Mouse (Mus musculus) 3134 (cell line): ENCODE measurements around the gene Grn.

Source experiments
- DNase-seq: peaks from one replicate; pipeline ENCODE4 v3.0.0-alpha.2; 2011; ENCODE audit warnings: low spot score; ENCODE audit not compliant: insufficient read length; ENCODE audit errors: extremely low read depth

The Grn gene

DNA sequence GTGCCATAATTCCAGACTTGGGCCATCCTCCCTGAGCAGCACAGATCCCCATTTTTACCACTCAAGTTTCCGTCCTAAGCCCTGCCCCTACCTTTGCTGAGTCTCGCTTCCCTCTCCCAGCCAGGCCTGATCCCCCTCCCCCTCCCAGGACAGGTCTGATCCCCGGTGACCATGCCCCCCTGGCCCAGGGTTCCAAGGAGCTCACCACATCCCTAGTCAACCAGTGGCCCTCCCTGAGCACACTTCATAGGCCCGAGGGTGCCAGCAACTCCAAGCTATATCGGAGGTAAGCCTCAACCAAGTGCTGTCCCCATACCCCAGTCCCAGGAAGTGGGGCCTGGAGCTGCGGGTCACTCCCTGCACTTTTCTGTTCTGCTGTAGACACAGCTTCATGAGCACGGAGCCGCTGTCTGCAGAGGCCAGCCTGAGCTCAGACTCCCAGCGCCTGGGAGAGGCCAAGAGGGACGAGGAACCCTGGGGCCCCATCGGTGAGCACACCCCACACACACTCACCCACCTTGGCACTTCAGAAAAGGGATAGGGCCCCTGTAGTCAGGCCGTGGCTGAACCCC is 29.5 kb upstream of the Grn start:
- no peak for DNase-seq

DNA sequence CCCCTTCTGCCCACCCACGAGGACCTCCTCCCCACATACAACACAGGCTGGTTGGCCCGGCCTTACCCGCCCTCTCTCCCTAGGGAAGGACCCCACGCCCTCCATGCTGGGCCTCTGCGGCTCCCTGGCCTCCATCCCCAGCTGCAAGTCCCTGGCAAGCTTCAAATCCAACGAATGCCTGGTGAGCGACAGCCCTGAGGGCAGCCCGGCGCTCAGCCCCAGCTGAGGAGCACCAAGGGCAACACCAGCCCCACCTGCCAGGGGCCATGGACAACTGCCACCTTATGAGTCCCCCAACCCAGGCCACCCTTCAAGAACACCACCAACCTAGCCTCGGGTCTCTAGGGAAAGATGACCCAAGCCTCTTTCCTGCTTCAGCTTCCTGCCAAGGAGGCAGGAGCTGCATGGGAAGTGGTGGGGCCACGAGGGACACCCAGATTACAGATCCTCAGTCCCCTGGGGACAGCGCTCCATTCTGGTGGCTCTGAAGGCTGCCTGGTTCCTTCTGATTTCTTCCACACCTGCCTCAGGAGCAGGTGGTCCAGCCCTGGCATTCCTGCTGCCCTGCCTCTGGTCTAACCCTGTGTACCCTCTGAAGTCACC is 28.1 kb upstream of the Grn start:
- peak; percentile 21 for DNase-seq

DNA sequence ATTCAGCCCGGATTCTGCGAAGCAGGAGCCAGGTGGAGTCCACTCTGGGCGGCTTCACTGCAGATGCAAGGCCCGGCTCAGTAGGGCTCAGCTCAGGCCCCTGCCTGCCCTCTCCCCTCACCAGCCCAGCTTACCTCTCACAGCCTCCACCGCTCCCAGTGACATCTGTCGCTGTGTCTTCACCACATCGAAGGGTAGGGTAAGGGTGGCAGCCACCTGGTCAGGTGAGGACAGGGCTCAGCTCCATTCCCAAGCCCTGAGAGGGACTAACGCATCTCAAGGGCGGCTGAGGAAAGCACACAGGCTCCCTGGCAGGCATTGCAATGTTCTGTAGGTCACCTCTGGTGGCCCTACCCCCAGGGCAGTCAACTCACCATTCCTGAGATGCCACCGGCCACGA is 26.5 kb upstream of the Grn start:
- DNase-seq: no peak

DNA sequence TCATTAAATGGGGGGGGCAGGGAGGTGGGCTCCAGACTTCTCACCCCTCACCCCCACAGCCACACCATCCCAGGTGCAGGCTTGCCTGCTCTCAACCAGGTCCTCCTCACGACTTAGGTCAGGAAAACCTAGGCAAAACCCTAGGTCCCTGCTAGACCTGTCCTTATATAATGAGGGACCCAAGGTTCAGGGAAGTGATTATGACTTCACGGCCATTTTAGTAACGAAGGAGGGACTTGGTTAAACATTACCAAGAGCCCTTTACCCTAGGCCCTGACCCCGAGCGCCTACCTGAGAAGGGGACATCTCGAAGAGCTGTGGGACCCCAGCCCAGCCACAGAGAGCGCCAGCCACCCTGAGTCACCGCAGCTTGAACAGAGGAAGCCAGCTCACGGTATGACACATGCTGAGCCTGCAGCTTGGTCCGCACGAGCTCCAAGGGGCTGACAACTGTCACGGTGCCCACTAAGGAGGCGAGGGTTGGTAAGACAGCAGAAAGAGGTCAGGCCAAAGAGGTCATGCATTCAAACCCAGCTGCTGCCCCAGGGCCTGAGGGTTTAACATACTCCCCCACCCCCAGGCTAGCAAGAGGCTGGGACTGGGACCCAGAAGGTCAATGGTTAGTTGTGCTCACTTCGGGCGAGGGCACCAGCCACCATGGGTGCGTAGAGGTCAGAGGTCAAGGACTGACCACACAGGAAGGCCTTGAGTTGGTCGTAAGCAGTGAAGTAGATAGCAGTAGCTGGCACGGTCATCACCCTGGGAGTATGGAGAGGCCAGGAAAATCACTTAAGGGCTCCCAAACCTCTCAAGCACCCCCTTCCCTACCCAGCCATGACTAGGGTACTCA is 25.7 kb upstream of the Grn start:
- no peak for DNase-seq

DNA sequence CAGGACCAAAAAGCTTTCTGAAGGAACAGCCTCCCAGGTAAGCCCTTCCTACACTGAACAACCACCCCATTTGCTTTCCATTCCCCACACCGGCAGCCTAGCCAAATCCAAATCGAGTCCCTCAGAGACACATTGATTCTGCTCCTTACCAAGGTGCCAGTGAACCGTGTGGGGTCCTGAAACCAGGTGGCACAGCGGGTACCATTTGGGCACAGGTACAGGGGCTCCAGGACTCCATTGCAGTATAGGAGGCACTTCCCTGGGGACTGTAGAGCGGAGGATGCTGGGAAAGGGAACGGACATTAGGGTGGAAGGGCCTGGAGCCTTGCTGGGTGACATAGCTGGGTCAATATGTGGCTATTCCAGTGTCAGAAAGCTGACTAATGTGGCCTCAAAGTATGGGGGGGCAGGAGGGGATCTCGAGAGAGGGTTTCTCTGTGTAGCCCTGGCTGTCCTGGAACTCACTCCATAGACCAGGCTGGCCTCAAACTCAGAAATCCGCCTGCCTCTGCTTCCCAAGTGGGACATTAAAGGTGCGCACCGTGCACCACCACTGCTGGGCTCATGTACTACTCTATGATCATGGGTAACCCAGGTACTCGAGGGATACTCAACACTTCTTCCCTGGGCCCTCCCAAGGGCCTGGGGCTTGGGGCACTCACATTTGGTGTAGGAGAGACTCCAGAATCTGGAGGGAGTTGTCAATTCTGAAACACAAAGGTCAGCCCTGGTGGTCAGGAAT is 24.4 kb upstream of the Grn start:
- DNase-seq: no peak

DNA sequence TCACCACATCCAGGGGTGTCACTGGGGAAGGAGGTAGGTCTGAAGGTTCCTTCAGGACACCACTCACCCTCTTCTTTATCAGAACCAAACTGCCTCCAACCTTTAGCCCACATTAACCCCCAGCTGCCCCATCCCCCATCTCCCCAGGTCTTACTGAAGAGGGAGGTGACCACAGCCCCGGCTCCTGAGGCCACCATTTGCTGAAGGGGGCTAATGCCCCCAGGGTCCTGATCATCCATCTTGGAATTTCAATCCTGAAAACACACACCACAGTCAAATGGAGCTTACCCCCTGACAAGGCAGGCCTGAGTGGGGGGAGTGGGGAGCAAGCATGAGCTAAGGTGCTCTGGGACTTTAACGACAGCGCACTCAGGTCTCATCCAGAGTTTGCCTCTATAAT is 23.7 kb upstream of the Grn start:
- no peak for DNase-seq

DNA sequence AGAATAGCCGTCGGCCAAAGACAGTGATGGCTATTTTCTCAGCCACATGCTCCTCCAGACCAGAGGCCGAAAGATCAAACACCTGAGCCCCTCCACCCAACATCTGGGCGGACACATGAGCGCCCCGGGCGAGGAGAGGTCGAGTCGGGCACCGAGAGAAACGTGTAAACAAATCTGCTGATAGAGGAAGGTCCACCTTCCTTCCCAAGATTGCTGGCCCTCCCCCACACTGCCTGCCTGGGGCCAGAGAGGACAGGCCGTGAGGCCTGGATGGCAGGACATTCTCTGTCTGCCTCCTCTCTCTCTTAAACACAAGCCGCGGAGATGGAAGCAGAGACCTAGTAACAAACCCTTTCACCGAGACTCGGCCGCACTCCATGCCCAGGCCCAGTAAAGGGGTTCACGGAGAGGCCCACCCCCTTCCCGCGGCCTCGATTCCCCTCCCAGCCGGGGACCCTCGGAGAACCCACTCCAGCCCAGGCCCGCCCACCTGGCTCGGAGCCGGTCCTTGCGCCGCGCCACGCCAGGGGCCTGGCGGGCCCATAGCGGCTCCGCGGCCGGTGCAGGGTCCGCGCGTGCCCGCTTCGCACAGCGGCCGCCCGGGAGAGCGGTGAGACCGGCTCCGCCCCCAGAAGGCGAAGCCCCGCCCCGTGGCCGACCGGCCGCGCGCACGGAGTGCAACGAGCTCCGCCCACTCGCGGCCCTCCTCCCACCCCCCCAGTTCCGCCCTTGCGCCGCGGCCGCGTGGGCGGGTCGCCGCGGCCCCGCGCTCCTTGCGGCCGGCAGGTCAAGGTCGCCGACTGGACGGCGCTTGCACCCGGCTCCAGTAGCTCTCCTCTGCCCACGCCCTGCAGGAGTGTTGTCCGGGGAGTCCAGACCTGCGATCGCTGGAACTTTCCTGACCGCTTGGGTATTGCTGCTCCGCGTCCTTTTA is 22.9 kb upstream of the Grn start:
- DNase-seq: peak; percentile 95

DNA sequence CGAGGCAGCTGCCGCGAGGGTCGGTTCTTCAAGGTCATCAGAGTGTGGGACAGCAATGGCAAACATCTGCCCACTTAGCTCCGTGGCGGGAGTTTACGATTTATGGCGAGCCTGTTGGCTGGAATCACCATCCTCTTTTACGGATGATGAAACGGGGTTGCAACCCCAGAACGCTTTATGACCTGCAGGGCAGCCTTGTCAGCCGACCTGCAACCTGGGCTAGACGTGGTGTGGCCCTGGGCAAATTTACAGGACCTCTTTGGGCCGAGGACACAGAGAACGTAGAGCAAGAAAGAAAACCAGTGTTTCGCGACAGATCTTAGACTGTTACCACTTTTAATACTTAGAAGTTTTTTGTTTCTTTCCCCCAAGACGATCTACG is 22.3 kb upstream of the Grn start, which contains the start of gene Slc25a39:
Slc25a39 (minus strand) TSS at position 113 of the 382 bp plus-strand sequence.
- no peak for DNase-seq

DNA sequence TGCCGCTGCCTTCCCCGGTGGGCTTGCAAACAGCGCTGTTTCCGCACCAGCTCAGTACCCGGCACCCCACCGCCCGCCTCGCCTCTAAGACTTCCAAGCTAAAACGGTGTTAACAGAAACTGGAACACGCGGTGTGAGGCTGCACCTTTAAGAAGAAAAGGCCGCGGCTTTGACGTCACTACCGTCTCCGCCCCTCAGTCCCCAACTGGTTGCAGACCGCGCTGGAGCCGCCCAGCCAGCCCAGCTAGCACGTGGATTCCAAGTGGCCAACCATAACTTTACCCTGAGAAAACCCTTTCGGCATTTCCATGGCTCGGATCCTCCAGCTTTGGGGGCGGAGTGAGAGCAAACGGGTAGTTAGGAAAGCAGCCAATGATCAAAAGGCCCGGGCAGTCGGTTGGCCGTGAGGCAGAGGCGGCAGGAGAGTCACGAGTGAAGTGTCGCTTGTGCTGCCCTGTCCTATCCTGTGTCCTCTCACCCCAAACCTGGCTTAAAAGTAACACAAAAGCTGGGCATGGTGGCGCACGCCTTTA is 21.7 kb upstream of the Grn start:
- DNase-seq: peak; percentile 98

DNA sequence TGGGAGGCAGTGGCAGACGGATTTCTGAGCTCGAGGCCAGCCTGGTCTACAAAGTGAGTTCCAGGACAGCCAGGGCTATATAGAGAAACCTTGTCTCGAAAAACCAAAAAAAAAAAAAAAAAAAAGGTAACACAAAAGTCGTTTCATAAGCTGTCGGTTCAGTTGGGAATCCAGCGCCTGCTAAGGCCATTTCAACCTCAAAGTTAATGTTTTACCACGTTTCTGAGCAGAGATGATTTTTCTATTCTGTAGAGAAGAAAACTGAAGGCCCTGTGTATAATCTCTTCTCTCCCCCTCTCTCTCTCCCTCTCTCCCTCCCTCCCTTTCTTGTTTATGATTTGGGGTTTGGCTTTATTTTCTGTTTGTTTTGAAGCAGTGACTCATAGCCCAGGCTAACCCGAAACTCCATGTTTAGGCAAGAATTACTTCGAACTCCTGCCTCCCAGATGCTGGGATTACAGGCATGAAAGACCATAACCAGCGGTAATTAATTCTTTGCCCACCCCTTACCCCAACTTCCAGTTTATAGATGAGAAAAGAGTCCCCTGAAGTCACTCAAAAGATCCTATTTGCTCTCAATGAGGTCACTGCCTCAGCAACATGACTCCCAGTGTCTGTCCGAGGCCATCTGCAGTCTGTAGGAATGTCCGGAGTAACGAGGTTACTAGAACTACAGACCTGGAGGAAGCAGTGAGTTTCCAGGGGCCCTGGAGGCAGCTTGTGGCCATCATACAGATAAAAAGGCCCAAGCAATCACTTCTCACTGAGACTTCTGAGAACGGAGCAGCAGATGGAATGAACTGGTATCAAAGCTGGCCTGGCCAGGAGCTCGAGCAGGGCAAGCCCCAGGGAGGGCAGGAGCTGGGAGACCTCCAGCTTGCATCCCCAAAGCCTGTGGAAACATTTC is 21.0 kb upstream of the Grn start:
- peak; percentile 53 for DNase-seq

DNA sequence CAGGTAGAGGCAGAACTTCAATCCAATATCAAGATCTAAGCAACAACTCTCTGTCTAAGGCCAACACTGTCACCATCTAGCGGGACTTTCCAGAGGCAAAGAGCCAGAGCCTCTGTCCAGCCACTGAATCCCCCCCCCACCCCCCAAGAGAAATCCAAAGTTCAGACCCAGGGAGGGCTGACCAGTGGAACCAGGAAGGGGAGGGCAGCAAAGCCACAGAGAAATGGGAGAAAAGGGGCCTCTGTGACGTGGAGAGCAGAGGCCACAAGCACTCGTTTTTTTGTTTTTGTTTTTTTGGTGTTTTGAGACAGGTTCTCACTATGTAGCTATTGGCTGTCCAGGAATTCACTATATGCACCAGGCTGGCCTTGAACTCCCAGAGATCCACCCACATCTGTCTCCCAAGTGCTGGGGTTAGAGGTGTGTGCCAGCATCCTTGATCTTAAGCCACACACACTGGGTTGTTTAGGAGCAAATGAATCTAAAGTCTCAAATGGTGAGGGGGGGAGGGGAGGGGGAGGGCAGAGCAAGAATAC is 20.3 kb upstream of the Grn start:
- no peak for DNase-seq

DNA sequence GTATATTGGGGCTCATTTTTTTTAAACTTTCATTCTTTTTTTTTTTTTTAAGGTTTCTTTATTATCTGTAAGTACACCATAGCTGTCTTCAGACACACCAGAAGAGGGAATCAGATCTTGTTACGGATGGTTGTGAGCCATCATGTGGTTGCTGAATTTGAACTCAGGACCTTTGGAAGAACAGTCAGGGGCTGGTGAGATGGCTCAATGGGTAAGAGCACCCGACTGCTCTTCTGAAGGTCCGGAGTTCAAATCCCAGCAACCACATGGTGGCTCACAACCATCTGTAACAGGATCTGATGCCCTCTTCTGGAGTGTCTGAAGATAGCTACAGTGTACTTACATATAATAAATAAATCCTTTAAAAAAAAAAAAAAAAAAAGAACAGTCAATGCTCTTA is 19.8 kb upstream of the Grn start:
- peak; percentile 24 for DNase-seq

DNA sequence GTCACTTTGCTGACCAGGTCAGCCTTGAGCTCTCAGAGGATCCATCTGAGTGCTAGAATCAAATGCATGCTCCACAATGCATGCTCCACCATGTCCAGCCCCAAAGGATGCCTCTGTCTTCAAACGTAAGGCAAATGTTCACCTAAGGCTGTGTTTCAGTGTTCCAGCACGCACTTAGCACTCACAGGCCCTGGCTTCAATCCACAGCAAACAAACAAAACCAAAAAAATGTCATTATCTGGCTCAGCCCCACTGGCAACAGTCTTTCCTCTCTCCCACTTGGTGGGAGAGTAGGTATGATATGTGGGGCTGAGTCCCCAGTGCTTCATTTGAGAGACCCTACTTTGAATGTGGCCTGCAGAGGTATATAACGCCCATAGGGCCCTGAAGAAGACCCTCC is 19.1 kb upstream of the Grn start:
- DNase-seq: peak; percentile 23

DNA sequence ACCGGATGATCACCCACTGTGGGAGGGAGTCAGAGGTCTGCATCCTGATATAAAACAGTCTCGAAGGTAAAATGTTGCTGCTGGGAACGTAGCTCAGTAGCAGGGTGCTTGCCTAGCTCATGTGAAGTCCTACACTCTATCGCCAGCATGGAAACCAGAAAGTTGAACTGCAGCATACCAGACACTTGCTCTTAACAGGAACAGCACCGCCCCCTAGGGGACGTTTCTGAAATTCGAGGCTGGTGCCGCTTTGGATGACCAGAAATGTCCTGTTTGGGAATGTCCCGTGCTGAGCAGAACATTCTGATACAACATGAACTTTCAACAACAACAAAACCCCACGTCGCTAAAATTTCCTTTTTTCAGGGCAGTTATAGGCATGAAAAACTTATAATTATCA is 18.4 kb upstream of the Grn start:
- peak; percentile 61 for DNase-seq

DNA sequence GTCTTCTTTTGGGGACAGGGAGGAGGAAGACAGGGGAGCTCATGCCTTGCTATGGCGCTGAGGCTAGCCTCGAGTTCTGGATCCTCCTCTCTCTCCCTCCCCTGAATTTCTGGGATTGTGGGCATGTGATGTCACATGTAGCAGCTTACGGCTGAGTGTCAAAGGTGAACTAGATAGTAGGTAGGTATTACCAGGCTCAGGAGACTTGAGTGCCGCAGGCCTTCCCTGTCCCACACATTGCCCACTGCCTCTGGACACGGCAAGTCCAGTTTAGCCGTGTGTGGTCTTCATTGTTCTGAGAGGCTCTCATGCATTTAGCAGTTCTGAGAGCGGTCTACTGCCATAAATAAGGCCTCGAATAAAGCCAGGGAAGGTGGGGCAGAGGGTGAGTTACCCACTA is 17.1 kb upstream of the Grn start:
- no peak for DNase-seq

DNA sequence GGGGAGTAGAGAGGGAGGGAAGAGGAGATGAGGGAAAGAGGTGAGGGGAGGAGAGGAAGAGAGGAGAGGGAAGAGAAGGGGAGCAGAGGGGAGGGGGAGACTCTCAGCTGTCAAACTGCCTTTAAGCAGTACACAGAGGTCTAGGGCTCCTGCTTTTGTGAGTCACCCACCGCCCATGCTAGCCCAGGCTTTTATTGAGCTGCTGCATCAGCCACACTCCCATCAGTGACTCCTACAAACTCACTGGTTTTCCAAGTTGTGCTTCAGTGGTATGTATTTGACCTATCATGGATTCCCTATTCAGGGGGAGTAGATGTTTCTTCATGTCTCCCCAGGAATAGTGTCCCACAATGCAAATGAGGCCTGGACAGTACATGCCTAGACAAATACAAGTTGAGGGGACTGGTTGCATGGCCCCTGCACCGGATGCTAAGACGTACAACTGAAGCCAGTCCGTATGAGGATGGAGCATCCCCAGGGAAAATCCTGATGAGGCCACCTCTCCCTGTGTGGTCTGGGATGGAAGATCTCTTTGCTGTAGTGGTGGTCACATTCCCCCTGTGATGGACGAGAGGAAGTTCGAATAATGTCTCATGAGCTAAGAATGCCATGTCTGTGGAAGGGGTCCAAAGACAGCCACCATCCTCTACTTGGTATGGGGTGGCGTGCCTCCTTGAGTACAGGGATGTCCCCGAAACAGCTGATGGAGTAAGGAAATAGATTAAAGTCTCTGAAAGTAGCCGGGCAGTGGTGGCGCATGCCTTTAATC is 14.9 kb upstream of the Grn start:
- DNase-seq: no peak

DNA sequence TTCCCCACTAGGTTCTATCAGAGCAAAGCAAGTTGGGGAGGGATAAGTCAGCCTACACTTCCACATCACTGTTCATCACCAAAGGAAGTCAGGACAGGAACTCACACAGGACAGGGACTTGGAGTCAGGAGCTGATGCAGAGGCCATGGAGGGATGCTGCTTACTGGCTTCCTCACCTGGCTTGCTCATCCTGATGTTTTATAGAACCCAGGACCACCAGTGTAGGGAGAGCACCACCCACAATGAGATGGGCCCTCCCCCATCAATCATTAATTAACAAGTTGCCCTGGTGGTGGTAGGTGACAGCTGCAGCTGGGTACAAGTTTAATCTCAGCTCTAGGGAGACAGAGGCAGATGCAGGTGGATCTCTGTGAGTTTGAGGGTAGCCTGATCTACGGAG is 13.0 kb upstream of the Grn start:
- DNase-seq: no peak

DNA sequence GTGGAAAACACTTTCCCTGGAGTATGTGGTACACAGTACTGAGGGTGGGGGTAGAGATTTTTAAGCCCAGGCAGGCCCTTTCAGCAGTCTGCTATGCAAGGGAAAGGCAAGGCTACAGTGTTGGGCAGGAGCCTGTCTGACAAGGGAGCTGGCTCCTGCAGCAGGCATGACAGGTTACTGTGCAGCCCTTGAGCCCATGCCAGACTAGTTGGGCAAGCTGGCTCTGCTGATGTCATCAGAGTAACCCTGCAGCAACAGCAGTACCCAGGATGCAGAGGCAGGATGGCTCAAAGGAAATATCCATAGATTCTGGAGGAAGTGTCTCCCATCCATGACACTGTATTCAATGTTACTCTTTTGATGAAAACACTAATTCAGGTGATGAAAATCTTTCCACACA is 11.2 kb upstream of the Grn start:
- peak; percentile 25 for DNase-seq
